8 mouse cellular contexts compared by ENCODE assay signal in the genomic region with DNA sequence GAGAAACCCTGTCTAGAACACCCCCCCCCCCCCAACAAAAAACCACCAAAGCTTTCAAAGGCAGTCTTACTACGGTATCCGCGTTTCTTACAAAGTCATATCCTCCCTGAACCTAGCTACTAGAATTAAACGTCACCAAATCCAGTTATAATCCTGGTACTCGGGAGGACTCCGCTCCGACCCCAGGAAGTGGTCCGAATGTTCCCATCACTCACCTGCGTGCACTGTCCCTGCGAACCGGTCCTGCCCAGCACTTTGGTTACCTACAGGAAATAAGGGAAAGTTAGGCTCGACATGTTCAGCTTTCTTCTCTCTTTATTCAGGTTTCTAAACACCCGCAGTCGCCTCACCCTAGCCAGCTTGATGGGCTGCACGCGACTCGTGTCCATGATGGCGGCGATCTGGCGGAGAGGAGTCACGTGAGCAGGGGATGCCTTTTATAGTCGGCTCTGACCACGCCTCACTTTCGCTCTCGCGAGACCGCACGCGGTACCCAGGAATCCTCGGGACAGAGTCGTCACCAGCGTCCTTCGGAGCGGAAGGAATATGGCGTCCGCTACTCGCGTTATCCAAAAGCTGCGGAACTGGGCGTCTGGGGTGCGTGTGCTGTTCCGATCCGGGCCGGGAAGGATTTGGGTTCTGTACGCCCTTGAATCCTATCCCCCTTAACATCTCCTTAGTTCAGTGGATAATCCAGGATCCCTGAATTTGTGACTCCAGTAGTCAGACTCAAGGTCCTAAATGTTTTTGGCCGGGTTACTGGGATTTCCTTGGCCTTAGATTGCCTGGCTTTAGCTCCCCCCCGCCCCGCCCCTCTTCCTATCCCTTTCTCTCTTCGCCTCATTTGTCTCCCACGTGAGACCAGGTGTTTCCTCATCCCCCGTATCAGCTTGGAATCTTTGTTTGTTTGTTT. TPM values are rescaled to one million over a fixed set of nuclear protein-coding genes. Genes with fewer than 3 reads are reported as not detected.
DNase-seq lines count a peak whose midpoint lies in the region; ATAC-seq and TF ChIP-seq lines count a peak whose summit lies in the region.

Rps28 (minus strand) TSS at position 479 of the 913 bp plus-strand sequence.
Ndufa7 (plus strand) TSS at position 489 of the 913 bp plus-strand sequence.

- no peaks in the 10 kb centered on the region for H3K27me3 ChIP-seq in Patski
- no peaks in the 10 kb centered on the region for H3K27me3 ChIP-seq in hindbrain, embryonic 14.5 days (ENCODE audit: control insufficient read depth, insufficient read depth, low read length)

- no peaks in the 10 kb centered on the region for H3K9me3 ChIP-seq in hindbrain, embryonic 14.5 days (ENCODE audit: control insufficient read depth, low read length)

- under 1% methylated on average over 51 of the region's 51 CpGs for WGBS in hindbrain, embryonic 14.5 days

- DNase-seq in Patski (ENCODE audit: low read depth, low spot score): peak; percentile 84
- peak; percentile 98 to 99 for DNase-seq in cerebellum, postnatal 14 days
- peak; percentile 96 to 98 for DNase-seq in frontal cortex, postnatal 25 days (ENCODE audit: low spot score in 2 of 2)
- DNase-seq in hindbrain, embryonic 14.5 days (ENCODE audit: low spot score): peak; percentile 99
- DNase-seq in layer of hippocampus, postnatal 36 days: peak; percentile 98
- DNase-seq in lung, postnatal 36 days: peak; percentile 99
- peak; percentile 98 for DNase-seq in retina, postnatal 1 day
- peak; percentile 98 to 99 for DNase-seq in urinary bladder, adult 18-20 months (ENCODE audit: low spot score in 2 of 2)

- ATAC-seq in Patski: peak; percentile 76
- ATAC-seq in hindbrain, embryonic 14.5 days (ENCODE audit: low FRiP score): peak; percentile 95

- peaks cover 23% of the 10 kb centered on the region for H3K4me1 ChIP-seq in hindbrain, embryonic 14.5 days (replicated peaks; ENCODE audit: control insufficient read depth, insufficient read depth, low read length)

- no peak for TF ChIP-seq CTCF in Patski (IDR thresholded peaks at IDR 0.05)

- H3K4me3 ChIP-seq in hindbrain, embryonic 14.5 days (replicated peaks; ENCODE audit: low read length): peak within 1 kb of the TSS; percentile 68

- in situ Hi-C loops in Patski (cut with MboI; ENCODE audit: low pct_unique_long_range_greater_than_20kb): loop anchor here (10.0 kb wide), 1 partner anchor 290 kb away; no protein-coding TSS in a partner anchor

- CTCF ChIA-PET in Patski (lab: Charles Lee): interaction anchor here (1.0 kb wide), 1 partner anchor 11 kb away, joined by 3 read pairs; no protein-coding TSS in a partner anchor

- H3K36me3 ChIP-seq in hindbrain, embryonic 14.5 days (replicated peaks; ENCODE audit: control insufficient read depth, insufficient read depth): peaks cover 53% of the 10 kb centered on the region

- peak within 1 kb of the TSS; percentile 86 for H3K27ac ChIP-seq in hindbrain, embryonic 14.5 days

- H3K4me2 ChIP-seq in hindbrain, embryonic 14.5 days (replicated peaks): peak within 1 kb of the TSS; percentile 75

- POLR2A ChIA-PET in Patski (lab: Charles Lee): interaction anchor here (0.6 to 3.0 kb wide), 5 partner anchors 10 to 123 kb away, joined by 3 to 11 read pairs (median 6); partner anchors contain the start of gene Cd320

- H3K9ac ChIP-seq in hindbrain, embryonic 14.5 days: peak within 1 kb of the TSS; percentile 83

RNA-seq across cellular contexts. Expression of gene Rps28, which starts in this region (rescaled TPM):
- polyA plus RNA-seq in Patski (2021): 1,207 TPM
- 580 and 749 TPM in 2 replicates for polyA plus RNA-seq in hindbrain, embryonic 14.5 days (2014; fragmentation: Nextera tagmentation; extraction: Ambion mirVana)
- total RNA-seq in layer of hippocampus, postnatal 36 days (2021): 100 to 1,000 TPM; 742 to 754 TPM

RNA-seq across cellular contexts. Expression of gene Ndufa7, which starts in this region (rescaled TPM):
- 361 TPM for polyA plus RNA-seq in Patski (2021)
- 487 and 568 TPM in 2 replicates for polyA plus RNA-seq in hindbrain, embryonic 14.5 days (2014; fragmentation: Nextera tagmentation; extraction: Ambion mirVana)
- total RNA-seq in layer of hippocampus, postnatal 36 days (2021): 100 to 1,000 TPM; 207 to 228 TPM

Comparison
In these comparisons a context has a peak if more than half of its experiments do, and no peak if none do; other contexts are left out.
1. Peak in every context shown above with its lines: DNase-seq, ATAC-seq, H3K4me3 ChIP-seq and H3K27ac ChIP-seq.